Mouse (Mus musculus) liver, embryonic 14.5 days (tissue): Measurements from ENCODE around the gene Mapk7.

Experiments used
- CTCF ChIP-seq: IDR thresholded peaks from 2 replicates; pipeline ENCODE4 v1.5.1; 2016; ENCODE audit warnings: antibody characterized with exemption, low read depth, control low read depth
- EP300 ChIP-seq: IDR thresholded peaks from 2 replicates; pipeline ENCODE4 v1.6.1; 2016; ENCODE audit warnings: antibody characterized with exemption, low read depth

DNA sequence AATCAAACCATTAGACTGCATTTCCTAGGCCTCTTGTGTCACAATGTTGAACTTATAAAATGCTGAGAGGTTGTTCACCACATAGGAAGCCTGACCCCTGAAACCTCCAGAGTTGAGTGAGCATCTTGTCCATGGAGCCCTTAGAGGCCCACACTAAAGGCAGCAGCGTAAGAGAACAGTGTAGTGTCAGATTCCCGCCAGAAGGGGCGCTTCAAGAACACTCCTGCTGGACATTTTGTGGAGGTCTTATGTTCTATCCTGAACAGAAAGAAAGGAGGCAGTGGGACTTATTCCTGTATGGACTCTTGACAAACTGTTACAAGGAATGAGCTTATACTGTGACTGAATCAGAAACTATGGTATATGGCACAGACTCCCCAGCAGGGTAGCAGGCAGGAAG lies 20.7 kb upstream of the Mapk7 start:
- TF ChIP-seq CTCF (peak; percentile 63), EP300 (no peak)
